Mouse (Mus musculus) limb, embryonic 12.5 days (tissue): ENCODE measurements around the gene Phb2. TPM values are rescaled to one million over a fixed set of nuclear protein-coding genes. Genes with fewer than 3 reads are reported as not detected.

ENCODE experiments used
- ATAC-seq: fragments of 200-750 bp; cut with Nextera tagmentation; 2 replicates; pipeline ENCODE4 v1.8.0; 2017; ENCODE audit warnings: low read depth, moderate TSS enrichment; ENCODE audit not compliant: insufficient number of reproducible peaks, insufficient read depth, low FRiP score, low TSS enrichment
- H3K27ac ChIP-seq: fragments of 300-500 bp; sonication (generic); 2 replicates; pipeline ENCODE4 v1.5.1; 2016; ENCODE audit warnings: mild to moderate bottlenecking, moderate library complexity
- H3K27me3 ChIP-seq: fragments of 300-500 bp; sonication (generic); 2 replicates; pipeline ENCODE4 v1.6.1; 2016; ENCODE audit warnings: mild to moderate bottlenecking, moderate library complexity
- H3K36me3 ChIP-seq: fragments of 300-500 bp; sonication (generic); 2 replicates; pipeline ENCODE4 v1.6.1; 2016; ENCODE audit warnings: mild to moderate bottlenecking, moderate library complexity
- H3K4me1 ChIP-seq: fragments of 300-500 bp; sonication (generic); replicated peaks from 2 replicates; pipeline ENCODE4 v1.6.1; 2016
- H3K4me2 ChIP-seq: fragments of 300-500 bp; sonication (generic); 2 replicates; pipeline ENCODE4 v1.6.1; 2016; ENCODE audit warnings: mild to moderate bottlenecking, moderate library complexity
- H3K4me3 ChIP-seq: fragments of 300-500 bp; sonication (generic); replicated peaks from 2 replicates; pipeline ENCODE4 v1.5.1; 2016; ENCODE audit warnings: mild to moderate bottlenecking
- H3K9ac ChIP-seq: fragments of 300-500 bp; sonication (generic); replicated peaks from 2 replicates; pipeline ENCODE4 v1.6.1; 2016; ENCODE audit warnings: mild to moderate bottlenecking, moderate library complexity
- H3K9me3 ChIP-seq: fragments of 300-500 bp; sonication (generic); 2 replicates; pipeline ENCODE4 v1.6.1; 2016; ENCODE audit warnings: mild to moderate bottlenecking, moderate library complexity
- WGBS: fragments of 180-500 bp; shearing (Covaris S2); methylation state at CpG from one replicate; pipeline ENCODE4 v1.1.7; 2016; 5-methylcytosine and 5-hydroxymethylcytosine counted together
- polyA plus RNA-seq: library from polyadenylated mRNA; unstranded; fragments of >200 nt; fragmentation: Nextera tagmentation; extraction: Ambion mirVana; gene quantifications from 2 replicates; pipeline ENCODE4 v1.2.1, GENCODE M21; 2016

Phb2 gene
- polyA plus RNA-seq, 1 experiment from 2014 or later: 367 TPM

GRCm38 (mm10) chr6:124693243-124693981, 18.7 kb upstream of the Phb2 start:
- 0 out of 2 replicates have a peak, but pooled peaks have one; percentile 48 for ATAC-seq
- peaks cover 7% of the 10 kb centered on the region; the same call in 1 of the 2 replicates for H3K36me3 ChIP-seq
- H3K4me1 ChIP-seq: peaks cover 14% of the 10 kb centered on the region; the same call in 1 of the 2 replicates
- WGBS: 71% methylated on average over 15 of the region's 15 CpGs
- no peak overlapping the region for H3K4me3 ChIP-seq
- H3K9me3 ChIP-seq: no peaks in the 10 kb centered on the region
- no peaks in the 10 kb centered on the region for H3K27me3 ChIP-seq
- H3K9ac ChIP-seq: no peak overlapping the region
- H3K27ac ChIP-seq: peak overlapping the region; percentile 53; the same call in 1 of the 2 replicates
- no peak overlapping the region for H3K4me2 ChIP-seq

- no peak for ATAC-seq
- Histone ChIP-seq H3K4me1 (peaks cover 14% of the 10 kb centered on the region; the same call in 1 of the 2 replicates), H3K4me2 (no peak overlapping the region), H3K9ac (no peak overlapping the region), H3K36me3 (peaks cover 14% of the 10 kb centered on the region), H3K27me3 (no peaks in the 10 kb centered on the region), H3K9me3 (no peaks in the 10 kb centered on the region), H3K27ac (peak overlapping the region; percentile 53), H3K4me3 (no peak overlapping the region)
- WGBS: 82% methylated on average over 15 of the region's 15 CpGs
These were observed 17.8 kb upstream of the Phb2 start for GRCm38 (mm10) chr6:124694166-124694955.

DNA sequence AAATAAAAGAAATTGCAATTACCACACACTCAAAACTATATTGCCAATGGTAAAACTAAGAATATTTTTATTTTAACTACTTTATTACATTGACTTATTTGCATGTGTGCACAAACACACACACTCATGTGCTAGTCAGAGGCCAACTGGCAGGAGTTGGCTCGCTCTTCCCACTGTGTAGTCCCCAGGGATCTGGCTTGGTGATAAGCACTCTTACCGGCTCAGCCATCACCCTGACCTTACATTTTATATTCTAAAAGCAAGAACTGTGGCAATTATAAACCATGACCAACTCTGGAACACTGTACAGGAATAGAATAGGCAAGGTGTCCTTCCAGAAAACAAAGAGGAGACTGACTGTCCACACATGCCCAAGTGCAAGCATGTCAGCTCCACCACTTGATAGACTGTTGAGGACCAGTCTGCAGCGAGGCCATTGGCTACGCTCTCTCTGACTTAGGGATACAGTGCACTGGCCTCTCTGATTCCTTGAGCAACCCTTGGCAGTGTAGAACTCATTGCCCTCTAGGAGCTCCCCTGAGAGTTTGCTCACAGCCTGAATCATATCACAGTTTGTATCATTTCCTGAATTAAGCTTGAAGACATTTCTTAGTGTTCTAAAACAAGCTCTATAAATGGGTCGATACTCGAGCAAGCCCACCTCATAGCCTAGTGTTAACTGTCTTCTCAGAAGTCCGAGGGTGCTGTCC, 15.5 kb upstream of the Phb2 start:
- no peaks in the 10 kb centered on the region for H3K27me3 ChIP-seq
- no peak for ATAC-seq
- H3K4me3 ChIP-seq: no peak overlapping the region
- no peak overlapping the region for H3K9ac ChIP-seq
- H3K9me3 ChIP-seq: no peaks in the 10 kb centered on the region
- no peak overlapping the region for H3K27ac ChIP-seq
- peaks cover 37% of the 10 kb centered on the region for H3K36me3 ChIP-seq
- 93% methylated on average over 7 of the region's 7 CpGs for WGBS
- peaks cover 14% of the 10 kb centered on the region; the same call in 1 of the 2 replicates for H3K4me1 ChIP-seq
- no peak overlapping the region for H3K4me2 ChIP-seq

DNA sequence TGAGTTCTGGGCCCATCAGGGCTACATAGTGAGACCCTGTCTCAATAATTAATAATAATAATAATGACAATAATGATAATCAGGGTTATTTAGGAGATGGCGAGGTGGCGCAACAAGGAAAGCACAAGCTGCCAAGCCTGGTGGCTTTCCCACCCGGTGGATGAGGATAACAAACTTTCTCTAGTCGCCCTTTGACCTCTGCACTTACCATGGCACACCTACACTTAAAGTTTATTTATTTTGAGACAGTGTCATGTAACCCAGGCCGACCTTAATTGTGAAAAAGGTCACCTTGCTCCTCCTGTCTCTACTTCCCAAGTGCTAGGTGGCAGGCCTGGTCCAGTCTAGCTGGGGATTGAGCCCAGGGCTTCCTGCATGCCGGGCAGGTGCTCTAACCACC, 13.4 kb upstream of the Phb2 start:
- H3K27ac ChIP-seq: no peak overlapping the region
- H3K27me3 ChIP-seq: no peaks in the 10 kb centered on the region
- 85% methylated on average over 6 of the region's 6 CpGs for WGBS
- no peak overlapping the region for H3K9ac ChIP-seq
- H3K36me3 ChIP-seq: peaks cover 58% of the 10 kb centered on the region
- H3K4me1 ChIP-seq: peaks cover 6% of the 10 kb centered on the region; the same call in 1 of the 2 replicates
- no peaks in the 10 kb centered on the region for H3K9me3 ChIP-seq
- no peak overlapping the region for H3K4me2 ChIP-seq
- no peak overlapping the region for H3K4me3 ChIP-seq
- ATAC-seq: no peak

- Histone ChIP-seq H3K36me3 (peaks cover 64% of the 10 kb centered on the region), H3K4me1 (peaks cover 2% of the 10 kb centered on the region; the same call in 1 of the 2 replicates), H3K9ac (no peak overlapping the region), H3K9me3 (no peaks in the 10 kb centered on the region), H3K4me2 (no peak overlapping the region), H3K4me3 (no peak overlapping the region), H3K27me3 (no peaks in the 10 kb centered on the region), H3K27ac (no peak overlapping the region)
- no peak for ATAC-seq
- 86% methylated on average over 4 of the region's 4 CpGs for WGBS
These were observed 12.8 kb upstream of the Phb2 start for GRCm38 (mm10) chr6:124699366-124699765.

DNA sequence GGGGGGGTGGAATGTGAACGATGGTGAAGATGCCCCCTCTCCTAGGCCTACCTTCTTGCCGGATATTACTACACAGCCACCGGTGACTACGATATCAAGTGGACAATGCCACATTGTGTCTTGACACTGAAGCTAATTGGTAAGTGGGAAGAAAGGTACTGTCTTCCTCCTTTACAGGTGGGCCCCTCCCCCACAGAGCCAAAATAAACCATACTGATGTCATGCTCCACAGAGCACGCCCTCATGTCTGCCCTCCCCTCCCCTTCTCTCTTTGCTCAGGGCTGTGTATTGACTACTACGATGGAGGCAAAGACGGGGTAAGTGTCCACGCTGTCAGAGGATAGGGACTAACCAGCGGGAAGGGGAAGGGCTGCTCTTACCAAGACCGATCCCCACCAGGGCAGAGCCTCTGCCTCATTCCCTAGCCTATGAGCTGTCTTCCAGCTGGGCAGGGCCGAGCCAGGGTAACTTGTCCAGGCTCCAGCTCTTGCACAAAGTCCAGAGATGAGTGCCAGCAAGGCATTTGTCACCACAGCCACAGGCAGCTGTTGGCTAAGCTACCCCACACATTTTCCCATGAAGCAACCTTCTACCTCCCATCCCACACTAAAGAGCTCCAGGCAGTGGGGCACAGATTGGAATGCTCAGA, 12.1 kb upstream of the Phb2 start:
- Histone ChIP-seq H3K27ac (no peak overlapping the region), H3K4me2 (no peak overlapping the region), H3K9me3 (no peaks in the 10 kb centered on the region), H3K4me1 (no peaks in the 10 kb centered on the region), H3K9ac (no peak overlapping the region), H3K4me3 (no peak overlapping the region), H3K36me3 (peaks cover 71% of the 10 kb centered on the region), H3K27me3 (no peaks in the 10 kb centered on the region)
- 87% methylated on average over 11 of the region's 11 CpGs for WGBS
- ATAC-seq: no peak

- H3K4me2 ChIP-seq: no peak overlapping the region
- peaks cover 77% of the 10 kb centered on the region for H3K36me3 ChIP-seq
- no peak overlapping the region for H3K9ac ChIP-seq
- no peaks in the 10 kb centered on the region for H3K4me1 ChIP-seq
- H3K27ac ChIP-seq: no peak overlapping the region
- no peaks in the 10 kb centered on the region for H3K27me3 ChIP-seq
- H3K9me3 ChIP-seq: no peaks in the 10 kb centered on the region
- no peak for ATAC-seq
- 80% methylated on average over 8 of the region's 8 CpGs for WGBS
- no peak overlapping the region for H3K4me3 ChIP-seq
These were observed 10.8 kb upstream of the Phb2 start for GRCm38 (mm10) chr6:124701338-124701737.

DNA sequence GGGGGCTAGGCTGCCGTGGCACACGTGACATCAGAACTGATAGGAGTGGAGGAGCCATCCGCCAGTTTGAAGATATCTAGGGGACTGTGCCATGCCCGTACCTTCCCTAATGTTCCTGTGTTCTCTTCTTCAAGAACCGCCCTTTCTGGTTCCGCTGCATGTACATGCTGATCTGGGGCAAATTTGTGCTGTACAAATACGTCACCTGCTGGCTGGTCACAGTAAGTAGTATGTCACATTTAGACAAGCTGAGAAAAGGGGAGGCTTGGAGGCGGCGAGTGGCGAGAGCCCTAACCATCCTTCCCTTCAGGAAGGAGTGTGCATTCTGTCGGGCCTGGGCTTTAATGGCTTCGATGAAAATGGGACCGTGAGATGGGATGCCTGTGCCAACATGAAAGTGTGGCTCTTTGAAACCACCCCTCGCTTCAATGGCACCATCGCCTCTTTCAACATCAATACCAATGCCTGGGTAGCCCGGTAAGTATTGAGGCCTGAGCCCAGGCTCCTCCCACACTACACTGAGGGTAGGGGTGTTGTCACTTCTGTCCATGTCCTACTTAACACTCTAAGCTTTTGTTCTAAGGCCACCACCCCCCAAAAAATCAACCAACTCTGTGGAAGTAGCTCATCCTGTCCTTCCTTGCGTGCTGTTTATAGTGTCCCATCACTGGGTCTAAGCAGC, 9.9 kb upstream of the Phb2 start:
- Histone ChIP-seq H3K27me3 (no peaks in the 10 kb centered on the region), H3K4me1 (no peaks in the 10 kb centered on the region), H3K9me3 (no peaks in the 10 kb centered on the region), H3K36me3 (peaks cover 83% of the 10 kb centered on the region), H3K4me3 (no peak overlapping the region), H3K4me2 (no peak overlapping the region), H3K27ac (no peak overlapping the region), H3K9ac (no peak overlapping the region)
- 0 out of 2 replicates have a peak, but pooled peaks have one; percentile 27 for ATAC-seq
- 94% methylated on average over 17 of the region's 17 CpGs for WGBS

- 44% methylated on average over 3 of the region's 3 CpGs for WGBS
- ATAC-seq: peak; percentile 27; the same call in 1 of the 2 replicates
- Histone ChIP-seq H3K4me3 (no peak overlapping the region), H3K36me3 (peaks cover 88% of the 10 kb centered on the region), H3K27ac (no peak overlapping the region), H3K4me1 (no peaks in the 10 kb centered on the region), H3K4me2 (no peak overlapping the region), H3K27me3 (no peaks in the 10 kb centered on the region), H3K9ac (no peak overlapping the region), H3K9me3 (no peaks in the 10 kb centered on the region)
These were observed 9.4 kb upstream of the Phb2 start for GRCm38 (mm10) chr6:124702784-124703103.

DNA sequence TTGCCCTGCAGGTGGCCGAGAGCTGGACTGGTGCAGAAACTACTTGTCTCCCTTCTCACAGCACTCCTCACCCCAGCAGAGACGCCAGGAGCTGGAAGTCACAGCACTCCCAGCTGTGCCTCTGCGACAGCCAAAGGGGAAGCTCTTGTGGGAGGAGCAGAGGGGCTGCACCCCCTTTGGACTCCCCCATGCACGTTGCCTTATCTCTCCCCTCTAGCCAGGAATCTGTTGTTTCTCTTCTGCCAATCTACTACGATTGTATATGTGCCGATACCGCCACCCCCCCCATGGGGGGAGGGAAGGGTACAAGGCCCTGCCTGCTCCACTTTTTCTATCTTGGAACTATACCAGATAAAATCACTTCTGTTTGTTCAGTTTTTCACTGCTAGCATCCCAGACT, 8.3 kb upstream of the Phb2 start:
- 86% methylated on average over 7 of the region's 7 CpGs for WGBS
- no peak overlapping the region for H3K4me3 ChIP-seq
- no peaks in the 10 kb centered on the region for H3K27me3 ChIP-seq
- H3K9ac ChIP-seq: no peak overlapping the region
- H3K36me3 ChIP-seq: peaks cover 97% of the 10 kb centered on the region
- no peaks in the 10 kb centered on the region for H3K9me3 ChIP-seq
- no peak overlapping the region for H3K27ac ChIP-seq
- H3K4me2 ChIP-seq: no peak overlapping the region
- ATAC-seq: no peak
- no peaks in the 10 kb centered on the region for H3K4me1 ChIP-seq
